Mouse (Mus musculus): ENCODE results near the gene Dcps. TPM values are rescaled to one million over a fixed set of nuclear protein-coding genes. Genes with fewer than 3 reads are reported as not detected.
A peak's percentile ranks its signal among the peaks of the same experiment; 100 is the strongest.

The Dcps gene
- polyA plus RNA-seq, 1 experiment, result 88.3 TPM

GRCm38 (mm10) chr9:35111941-35112595 lies 63.8 kb downstream of the Dcps start:
- no peak overlapping the region for H3K4me3 ChIP-seq (replicated peaks)

DNA sequence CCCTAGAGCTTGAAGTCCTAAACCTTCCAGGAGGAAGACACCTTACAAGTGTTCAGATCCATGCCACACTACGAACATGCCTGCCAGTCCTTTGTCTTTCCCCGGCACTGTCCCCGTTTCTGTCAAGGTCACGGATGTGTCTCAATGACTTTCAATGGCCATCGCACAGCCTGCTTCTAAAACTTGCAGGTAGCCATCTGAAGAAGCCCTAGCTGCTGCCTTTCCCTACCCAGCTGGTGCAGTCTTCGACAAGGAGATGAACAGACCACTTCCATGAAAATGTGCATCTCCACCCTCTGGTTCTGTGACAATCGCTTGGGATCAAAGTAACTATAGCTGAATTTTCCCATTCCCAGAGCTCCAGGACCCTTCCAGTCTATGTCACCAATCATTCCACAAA lies 64.4 kb downstream of the Dcps start:
- Histone ChIP-seq H3K36me3 (replicated peaks; ENCODE audit: low read length) (peaks cover 75% of the 10 kb centered on the region), H3K4me3 (replicated peaks) (no peak overlapping the region), H3K9me3 (no peaks in the 10 kb centered on the region), H3K27me3 (replicated peaks) (no peaks in the 10 kb centered on the region), H3K4me1 (peaks cover 93% of the 10 kb centered on the region)
- TF ChIP-seq FLI1 (IDR thresholded peaks at IDR 0.05; ENCODE audit: low read length) (no peak), GATA1 (IDR thresholded peaks at IDR 0.05; ENCODE audit: borderline replicate concordance, low read length) (no peak)

More at GRCm38 (mm10) chr9:35111941-35112595, 63.8 kb downstream of the Dcps start:
- Histone ChIP-seq H3K36me3 (replicated peaks; ENCODE audit: low read length) (peaks cover 73% of the 10 kb centered on the region), H3K9me3 (no peaks in the 10 kb centered on the region), H3K4me1 (peaks cover 90% of the 10 kb centered on the region), H3K27me3 (replicated peaks) (no peaks in the 10 kb centered on the region)
- TF ChIP-seq GATA1 (IDR thresholded peaks at IDR 0.05; ENCODE audit: borderline replicate concordance, low read length) (no peak), FLI1 (IDR thresholded peaks at IDR 0.05; ENCODE audit: low read length) (no peak)

- Histone ChIP-seq H3K9me3 (no peaks in the 10 kb centered on the region), H3K4me1 (peaks cover 94% of the 10 kb centered on the region), H3K4me3 (replicated peaks) (no peak overlapping the region), H3K27me3 (replicated peaks) (no peaks in the 10 kb centered on the region), H3K36me3 (replicated peaks; ENCODE audit: low read length) (peaks cover 82% of the 10 kb centered on the region)
- TF ChIP-seq GATA1 (IDR thresholded peaks at IDR 0.05; ENCODE audit: borderline replicate concordance, low read length) (no peak), FLI1 (IDR thresholded peaks at IDR 0.05; ENCODE audit: low read length) (no peak)
Observed at GRCm38 (mm10) chr9:35110567-35110966, 65.3 kb downstream of the Dcps start.

DNA sequence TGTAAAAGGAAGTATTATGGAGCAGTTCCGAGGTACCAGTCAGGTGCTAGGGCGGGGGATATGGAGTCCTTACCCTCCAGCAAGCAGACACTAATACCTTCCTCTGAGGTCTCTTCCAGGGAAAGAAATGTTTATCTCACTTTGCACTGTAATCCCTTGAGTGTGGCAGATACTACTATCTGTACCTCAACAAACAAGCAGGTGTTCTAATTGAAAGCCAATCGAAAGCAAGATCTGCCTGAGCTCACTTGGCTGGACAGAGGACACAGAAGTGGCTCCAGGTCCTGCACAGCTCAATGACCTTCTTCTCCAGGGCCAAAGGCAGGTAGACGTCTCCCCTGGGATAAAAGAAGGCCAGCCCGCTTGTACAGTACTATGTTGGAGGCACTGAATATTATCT lies 65.8 kb downstream of the Dcps start:
- Histone ChIP-seq H3K4me3 (replicated peaks) (no peak overlapping the region), H3K4me1 (peaks cover 94% of the 10 kb centered on the region), H3K9me3 (no peaks in the 10 kb centered on the region), H3K36me3 (replicated peaks; ENCODE audit: low read length) (peaks cover 84% of the 10 kb centered on the region), H3K27me3 (replicated peaks) (no peaks in the 10 kb centered on the region)
- no peak for TF ChIP-seq FLI1 (IDR thresholded peaks at IDR 0.05; ENCODE audit: low read length)
- no peak for TF ChIP-seq GATA1 (IDR thresholded peaks at IDR 0.05; ENCODE audit: borderline replicate concordance, low read length)

- no peaks in the 10 kb centered on the region for H3K27me3 ChIP-seq (replicated peaks)
- no peaks in the 10 kb centered on the region for H3K9me3 ChIP-seq
- TF ChIP-seq FLI1 (IDR thresholded peaks at IDR 0.05; ENCODE audit: low read length), result no peak
- TF ChIP-seq GATA1 (IDR thresholded peaks at IDR 0.05; ENCODE audit: borderline replicate concordance, low read length), result no peak
- peaks cover 94% of the 10 kb centered on the region for H3K4me1 ChIP-seq
- peaks cover 84% of the 10 kb centered on the region for H3K36me3 ChIP-seq (replicated peaks; ENCODE audit: low read length)
- peak overlapping the region; percentile 8 for H3K4me3 ChIP-seq (replicated peaks)
Observed at GRCm38 (mm10) chr9:35108916-35109315, 66.9 kb downstream of the Dcps start.

- H3K4me1 ChIP-seq, result peaks cover 92% of the 10 kb centered on the region
- H3K27me3 ChIP-seq (replicated peaks), result no peaks in the 10 kb centered on the region
- no peak overlapping the region for H3K4me3 ChIP-seq (replicated peaks)
- peaks cover 83% of the 10 kb centered on the region for H3K36me3 ChIP-seq (replicated peaks; ENCODE audit: low read length)
- H3K9me3 ChIP-seq, result no peaks in the 10 kb centered on the region
- TF ChIP-seq FLI1 (IDR thresholded peaks at IDR 0.05; ENCODE audit: low read length), result no peak
- TF ChIP-seq GATA1 (IDR thresholded peaks at IDR 0.05; ENCODE audit: borderline replicate concordance, low read length), result no peak
Observed at GRCm38 (mm10) chr9:35108066-35108465, 67.8 kb downstream of the Dcps start.

- Histone ChIP-seq H3K4me1 (peaks cover 94% of the 10 kb centered on the region), H3K4me3 (replicated peaks) (no peak overlapping the region), H3K36me3 (replicated peaks; ENCODE audit: low read length) (peaks cover 82% of the 10 kb centered on the region), H3K9me3 (no peaks in the 10 kb centered on the region), H3K27me3 (replicated peaks) (no peaks in the 10 kb centered on the region)
- TF ChIP-seq FLI1 (IDR thresholded peaks at IDR 0.05; ENCODE audit: low read length) (no peak), GATA1 (IDR thresholded peaks at IDR 0.05; ENCODE audit: borderline replicate concordance, low read length) (no peak)
Observed at GRCm38 (mm10) chr9:35107396-35107795, 68.5 kb downstream of the Dcps start.

GRCm38 (mm10) chr9:35105884-35106880 lies 69.7 kb downstream of the Dcps start:
- peaks cover 69% of the 10 kb centered on the region for H3K36me3 ChIP-seq (replicated peaks; ENCODE audit: low read length)

GRCm38 (mm10) chr9:35105438-35105837 lies 70.4 kb downstream of the Dcps start:
- H3K9me3 ChIP-seq, result no peaks in the 10 kb centered on the region
- H3K4me1 ChIP-seq, result peaks cover 92% of the 10 kb centered on the region
- no peaks in the 10 kb centered on the region for H3K27me3 ChIP-seq (replicated peaks)
- TF ChIP-seq GATA1 (IDR thresholded peaks at IDR 0.05; ENCODE audit: borderline replicate concordance, low read length) (no peak), FLI1 (IDR thresholded peaks at IDR 0.05; ENCODE audit: low read length) (no peak)
- peaks cover 69% of the 10 kb centered on the region for H3K36me3 ChIP-seq (replicated peaks; ENCODE audit: low read length)
- no peak overlapping the region for H3K4me3 ChIP-seq (replicated peaks)

More at GRCm38 (mm10) chr9:35105884-35106880, 69.7 kb downstream of the Dcps start:
- Histone ChIP-seq H3K4me3 (replicated peaks) (peak overlapping the region; percentile 70), H3K9me3 (no peaks in the 10 kb centered on the region), H3K27me3 (replicated peaks) (no peaks in the 10 kb centered on the region), H3K4me1 (peaks cover 92% of the 10 kb centered on the region)
- no peak for TF ChIP-seq GATA1 (IDR thresholded peaks at IDR 0.05; ENCODE audit: borderline replicate concordance, low read length)

DNA sequence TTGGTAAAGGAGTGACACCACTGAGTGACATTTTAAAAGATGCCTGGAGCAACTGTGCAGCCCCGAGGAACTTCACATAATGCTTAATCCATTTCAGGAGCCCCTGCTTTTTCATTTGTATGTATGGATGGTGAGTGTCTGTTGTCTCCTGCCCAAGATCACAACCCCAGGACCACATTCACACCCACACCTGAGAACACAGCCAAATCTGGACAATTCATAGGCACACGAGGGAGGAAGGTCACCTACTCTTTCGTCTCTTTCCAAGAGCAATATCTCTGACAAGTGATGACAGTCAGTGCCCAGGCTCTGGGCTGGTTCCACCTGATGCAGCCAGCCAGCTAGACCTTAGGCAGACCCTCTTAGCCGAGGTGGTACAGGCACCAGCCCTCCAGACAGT lies 71.2 kb downstream of the Dcps start:
- Histone ChIP-seq H3K4me3 (replicated peaks) (peak overlapping the region; percentile 28), H3K27me3 (replicated peaks) (no peaks in the 10 kb centered on the region), H3K4me1 (peaks cover 92% of the 10 kb centered on the region), H3K36me3 (replicated peaks; ENCODE audit: low read length) (peaks cover 62% of the 10 kb centered on the region), H3K9me3 (no peaks in the 10 kb centered on the region)
- TF ChIP-seq GATA1 (IDR thresholded peaks at IDR 0.05; ENCODE audit: borderline replicate concordance, low read length), result no peak
- TF ChIP-seq FLI1 (IDR thresholded peaks at IDR 0.05; ENCODE audit: low read length), result no peak

Measured in megakaryocyte, embryonic 14.5 days (primary cell).